Mouse (Mus musculus) naive thymus-derived CD4-positive, alpha-beta T cell, adult 5 months (primary cell): Measurements from ENCODE around the gene Lrrfip2. TPM values are rescaled to one million over a fixed set of nuclear protein-coding genes. Genes with fewer than 3 reads are reported as not detected.

Experiments
- polyA plus RNA-seq: library from polyadenylated mRNA; unstranded; fragments of 100-300 nt; shearing (Covaris generic); gene quantifications from one replicate; pipeline ENCODE4 v1.2.1, GENCODE M21; 2017

Lrrfip2 gene
- 27.2 TPM for polyA plus RNA-seq

DNA sequence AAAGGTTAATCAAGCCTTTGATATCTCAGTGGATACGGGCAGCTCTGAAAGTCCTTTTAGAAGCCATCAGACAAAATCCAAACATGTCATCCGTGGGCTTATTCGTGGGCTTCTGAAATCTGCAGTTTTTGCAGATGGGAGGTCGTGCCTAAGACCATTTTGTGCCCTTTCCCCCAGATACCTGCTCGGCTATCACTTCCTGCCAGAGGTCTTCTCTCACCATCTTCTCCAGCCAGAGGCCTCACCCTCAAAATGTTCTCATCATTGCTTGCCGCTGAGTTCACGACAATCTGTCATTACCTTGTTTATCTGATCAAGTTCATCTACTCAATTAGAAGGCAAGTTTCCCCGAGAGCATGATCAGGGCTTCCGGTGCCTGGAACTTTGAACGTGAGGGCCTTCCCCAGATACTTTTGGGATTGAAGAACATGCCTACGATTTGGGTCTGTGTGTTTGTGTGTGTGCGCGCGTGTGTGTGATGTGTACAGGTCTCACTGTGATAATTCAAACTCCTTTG lies at the start of gene Lrrfip2:
Lrrfip2 (plus strand) TSS at position 467 of the 517 bp plus-strand sequence.

DNA sequence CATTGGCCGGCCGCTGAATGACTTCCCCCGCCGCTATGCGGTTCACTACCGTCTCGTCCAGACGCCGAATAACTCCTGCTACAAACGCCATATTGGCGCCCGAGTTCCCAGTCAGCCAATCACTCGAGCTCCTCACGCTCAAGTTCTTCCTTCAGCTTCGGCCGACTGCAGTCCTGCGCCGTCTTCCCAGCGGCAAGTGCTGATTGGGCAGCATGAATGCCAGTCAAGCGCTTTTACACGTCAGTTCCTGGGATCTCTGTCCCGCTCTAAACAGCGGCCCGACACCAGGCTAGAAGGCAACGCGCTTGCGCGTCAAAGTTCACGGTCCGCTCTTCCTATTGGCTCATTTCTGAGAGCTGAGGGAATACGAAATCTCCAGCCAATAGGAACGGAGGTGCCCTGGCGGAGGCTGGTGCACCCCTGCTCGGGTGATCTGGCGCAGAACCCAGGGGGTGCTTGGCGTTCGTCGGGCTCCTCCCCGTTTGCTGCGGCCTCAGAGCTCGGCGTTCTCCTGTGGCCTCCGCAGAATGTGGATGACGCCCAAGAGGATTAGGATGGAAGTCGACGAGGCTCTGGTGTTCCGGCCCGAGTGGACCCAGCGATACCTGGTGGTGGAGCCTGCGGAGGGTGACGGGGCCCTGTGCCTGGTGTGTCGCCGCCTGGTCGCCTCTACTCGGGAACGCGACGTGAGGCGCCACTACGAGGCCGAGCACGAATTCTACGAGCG lies 154.2 kb downstream of the Lrrfip2 start, which contains the start of the genes Mlh1 and Epm2aip1:
Mlh1 (minus strand) TSS at position 358 of the 727 bp plus-strand sequence.
Epm2aip1 (plus strand) TSS at position 496 of the 727 bp plus-strand sequence.

Other genes with a start within 250 kb of the Lrrfip2 start
- 175 TPM for gene Als2cl, start 237.7 kb upstream of the Lrrfip2 start, polyA plus RNA-seq
- gene Tmie, start 237.5 kb upstream of the Lrrfip2 start, polyA plus RNA-seq = 24.9 TPM
- 6.4 TPM for gene Fam240a, start 200.7 kb upstream of the Lrrfip2 start, polyA plus RNA-seq
- gene Tdgf1, start 171.4 kb upstream of the Lrrfip2 start, polyA plus RNA-seq = 2.0 TPM
- gene Lrrc2, start 166.0 kb upstream of the Lrrfip2 start, polyA plus RNA-seq = not detected
- gene Rtp3, start 127.0 kb upstream of the Lrrfip2 start, polyA plus RNA-seq = not detected
- not detected for gene Ltf, start 98.3 kb upstream of the Lrrfip2 start, polyA plus RNA-seq
- gene Ccrl2, start 60.1 kb upstream of the Lrrfip2 start, polyA plus RNA-seq = 0.95 TPM
- gene Mlh1, start 154.2 kb downstream of the Lrrfip2 start, polyA plus RNA-seq = 49.3 TPM
- gene Epm2aip1, start 154.3 kb downstream of the Lrrfip2 start, polyA plus RNA-seq = 20.1 TPM
- gene Trank1, start 194.1 kb downstream of the Lrrfip2 start, polyA plus RNA-seq = 0.19 TPM